Mouse (Mus musculus) urinary bladder, postnatal 10 days (tissue): ENCODE results near the gene Slamf7.

Experiments used
- DNase-seq: peaks from one replicate; pipeline ENCODE4 v3.0.0; 2022; ENCODE audit warnings: low spot score

Slamf7 gene

GRCm38 (mm10) chr1:171637101-171637500, 15.7 kb downstream of the Slamf7 start:
- no peak for DNase-seq

- no peak for DNase-seq
Measured at GRCm38 (mm10) chr1:171635696-171636095, 17.1 kb downstream of the Slamf7 start.

DNA sequence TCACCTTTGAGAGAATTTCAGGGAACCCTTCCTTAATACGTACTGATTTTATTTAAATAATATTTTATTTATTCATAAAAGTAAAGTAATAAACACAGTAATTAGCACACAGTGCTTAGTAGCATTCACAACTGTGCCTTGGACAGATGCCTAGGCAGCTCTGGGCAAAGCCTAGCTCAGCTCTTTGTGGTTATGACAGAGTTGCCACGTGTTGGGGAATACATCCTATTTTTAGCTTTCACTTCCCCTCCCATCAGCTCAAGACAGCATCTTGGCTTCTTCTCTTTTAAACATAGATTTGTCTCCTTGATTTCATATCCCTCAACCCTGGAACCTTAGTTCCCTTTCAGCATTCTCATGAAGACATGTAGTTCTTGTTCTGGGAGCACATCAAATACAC, 21.4 kb downstream of the Slamf7 start:
- no peak for DNase-seq

GRCm38 (mm10) chr1:171630912-171631311, 21.9 kb downstream of the Slamf7 start:
- DNase-seq, result no peak

DNA sequence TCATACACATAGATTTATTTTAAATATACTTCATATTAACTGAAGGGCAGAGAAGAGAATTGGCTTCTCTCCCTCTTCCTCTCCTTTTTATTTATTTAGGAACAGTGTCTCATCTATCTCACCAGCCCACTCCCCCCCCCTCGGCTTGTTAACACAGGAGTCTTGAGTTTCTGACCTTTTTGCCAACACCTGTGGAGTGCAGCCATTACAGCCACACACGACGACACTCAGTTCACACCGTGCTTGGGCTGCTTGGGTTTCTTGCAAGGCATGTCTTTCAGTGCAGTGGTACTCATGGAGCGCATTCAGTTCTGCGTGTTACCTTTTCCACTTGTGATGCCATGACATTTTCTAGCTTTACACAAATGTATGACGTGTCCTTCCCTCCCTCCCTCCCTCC, 22.8 kb downstream of the Slamf7 start:
- DNase-seq, result no peak

- no peak for DNase-seq
Measured at GRCm38 (mm10) chr1:171629168-171629567, 23.7 kb downstream of the Slamf7 start.

GRCm38 (mm10) chr1:171627801-171628200, 25.0 kb downstream of the Slamf7 start:
- DNase-seq, result no peak

- DNase-seq, result no peak
Measured at GRCm38 (mm10) chr1:171620091-171620490, 32.7 kb downstream of the Slamf7 start.

DNA sequence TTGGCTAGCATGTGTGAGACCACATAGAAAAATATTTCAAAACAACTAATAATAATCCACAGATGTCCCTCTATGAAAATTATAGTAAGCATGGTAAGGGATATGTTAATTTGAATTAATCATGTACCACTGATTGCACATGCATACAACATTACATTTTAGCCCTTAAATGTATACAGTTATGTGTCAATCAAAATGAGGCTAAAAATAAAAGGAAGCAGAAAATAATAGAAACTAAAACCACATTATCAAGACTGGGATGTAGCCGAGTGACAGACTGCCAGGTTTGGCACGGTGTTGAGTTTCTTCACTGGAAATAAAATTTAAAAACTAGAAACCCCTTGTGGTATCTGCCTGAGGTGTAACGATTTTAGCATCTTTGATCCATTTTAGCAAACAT, 33.2 kb downstream of the Slamf7 start:
- DNase-seq, result no peak

GRCm38 (mm10) chr1:171619001-171619400, 33.8 kb downstream of the Slamf7 start:
- no peak for DNase-seq

DNA sequence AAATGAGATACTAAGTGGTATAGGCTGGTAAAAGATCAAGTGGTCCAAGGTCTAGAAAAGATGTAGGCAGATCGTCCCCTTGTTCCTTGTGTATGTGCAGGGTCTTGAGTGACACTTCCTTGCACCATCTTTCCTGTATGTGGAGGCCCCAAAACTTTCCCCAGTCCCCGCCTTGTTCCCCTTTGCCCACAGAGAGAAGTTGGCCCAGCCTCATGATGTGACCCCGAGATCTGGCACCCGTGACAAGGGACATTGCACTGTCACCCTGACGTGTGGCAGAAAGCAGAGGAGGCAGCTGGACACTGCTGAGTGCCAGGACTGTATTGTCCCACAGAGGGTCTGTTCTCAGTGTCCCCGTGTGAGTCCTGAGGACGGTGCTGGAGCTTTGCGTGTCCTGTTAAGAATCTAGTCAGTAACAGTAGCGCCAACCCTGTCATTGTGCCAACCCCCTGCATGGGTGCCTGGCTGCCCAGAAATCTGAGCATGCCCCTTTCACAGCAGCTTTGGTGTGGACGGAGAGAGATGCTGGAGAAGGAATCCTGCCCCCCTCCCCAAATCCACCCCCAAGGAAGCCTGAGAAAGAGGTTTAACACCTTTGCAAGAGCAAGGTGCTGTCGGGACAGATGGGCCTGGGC, 35.8 kb downstream of the Slamf7 start:
- DNase-seq, result no peak

DNA sequence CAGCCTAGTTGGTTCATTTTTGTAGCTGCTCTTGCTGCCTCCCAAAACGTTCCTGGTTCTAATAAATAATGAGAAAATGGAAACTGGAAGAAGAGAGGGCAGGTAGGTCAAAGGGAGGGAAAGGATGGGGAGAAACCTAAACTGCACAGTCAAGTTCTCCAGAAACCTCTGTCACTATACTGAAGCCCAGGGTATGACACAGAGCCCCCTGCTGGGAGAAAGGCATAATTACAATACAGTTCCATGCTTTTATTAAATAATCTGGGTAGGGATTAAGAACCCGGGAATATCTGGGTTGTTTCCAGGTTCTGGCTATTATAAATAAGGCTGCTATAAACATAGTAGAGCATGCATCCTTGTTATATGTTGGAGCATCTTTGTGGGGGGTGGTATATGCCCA, 38.9 kb downstream of the Slamf7 start:
- DNase-seq, result no peak

DNA sequence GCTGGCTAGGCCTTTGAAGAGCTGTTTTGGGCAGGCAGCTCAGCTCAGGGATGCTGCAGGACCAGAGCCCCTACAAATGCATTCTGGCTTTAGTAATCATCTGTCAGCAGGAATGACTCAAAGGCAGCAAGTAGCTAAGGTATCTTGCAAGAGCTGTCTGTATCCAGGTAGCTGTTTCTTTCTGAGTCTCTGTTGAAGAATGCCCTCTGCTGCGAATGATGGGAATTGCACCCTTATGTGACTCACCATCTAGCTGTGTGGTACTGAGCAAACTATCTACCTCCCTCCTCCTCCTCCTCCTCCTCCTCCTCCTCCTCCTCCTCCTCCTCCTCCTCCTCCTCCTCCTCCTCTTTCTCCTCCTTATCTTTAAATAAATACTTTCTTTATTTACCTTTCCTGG, 42.1 kb downstream of the Slamf7 start:
- no peak for DNase-seq

- DNase-seq, result no peak
Measured at GRCm38 (mm10) chr1:171610026-171610425, 42.8 kb downstream of the Slamf7 start.

- no peak for DNase-seq
Measured at GRCm38 (mm10) chr1:171607176-171607575, 45.7 kb downstream of the Slamf7 start, which contains the start of gene Ly9. Gene Ly9 (minus strand): TSS chr1:171607410.

DNA sequence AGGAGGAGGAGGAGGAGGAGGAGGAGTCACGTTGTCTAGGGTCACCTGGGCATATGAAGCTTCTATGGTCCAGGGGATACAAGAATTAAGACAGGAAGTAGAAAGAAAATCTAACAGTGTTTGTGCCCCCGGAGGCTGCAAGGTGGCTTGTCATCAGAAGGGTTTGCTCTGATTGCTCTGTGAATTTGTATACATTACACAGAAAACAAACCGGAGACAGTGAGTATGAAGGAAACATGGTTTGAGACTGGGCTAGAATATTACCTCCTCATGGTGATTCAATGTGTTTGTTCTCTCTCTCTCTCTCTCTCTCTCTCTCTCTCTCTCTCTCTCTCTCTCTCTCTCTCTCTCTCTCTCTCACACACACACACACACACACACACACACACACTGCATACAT, 46.2 kb downstream of the Slamf7 start:
- no peak for DNase-seq

- DNase-seq, result no peak
Measured at GRCm38 (mm10) chr1:171604686-171605085, 48.1 kb downstream of the Slamf7 start.

DNA sequence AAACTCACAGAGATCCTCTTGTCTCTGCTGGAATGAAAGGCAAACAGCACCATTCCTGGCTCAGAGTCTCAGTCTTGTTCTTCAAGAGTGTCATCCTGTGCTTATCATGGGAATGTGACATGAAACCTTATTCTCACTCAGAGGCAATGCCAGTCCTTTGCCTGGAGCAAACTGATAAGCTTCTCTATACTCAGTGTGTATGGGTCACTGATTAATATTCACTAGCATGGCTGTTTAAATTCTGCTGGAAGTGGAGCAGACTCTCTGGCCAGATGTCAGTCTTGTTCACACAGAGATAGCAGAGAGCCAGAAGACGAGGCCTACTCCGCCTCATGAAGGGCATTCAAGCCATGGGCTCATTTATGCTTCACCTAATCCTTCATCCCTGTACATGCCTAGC, 68.3 kb downstream of the Slamf7 start:
- no peak for DNase-seq
